Mouse (Mus musculus) kidney, adult 2 months (tissue): ENCODE data around the gene Ulk4.

Source experiments
- CTCF ChIP-seq: fragments of 200-500 bp; conservative IDR thresholded peaks from 2 replicates; pipeline ENCODE4 v1.5.1; 2011; ENCODE audit warnings: low read depth, mild to moderate bottlenecking, control low read depth, low read length, moderate library complexity, mixed read lengths; ENCODE audit not compliant: insufficient read depth, insufficient read length
- POLR2A ChIP-seq: fragments of 200-500 bp; IDR thresholded peaks from one replicate; pipeline ENCODE4 v1.6.1; 2011; ENCODE audit warnings: low read depth, low read length, control low read depth

GRCm38 (mm10) chr9:121076291-121076690, 200.7 kb downstream of the Ulk4 start:
- TF ChIP-seq CTCF (no peak), POLR2A (no peak)
